Mouse (Mus musculus) forebrain, embryonic 10.5 days (tissue): ENCODE results near the gene Rcor1. TPM values are rescaled to one million over a fixed set of nuclear protein-coding genes. Genes with fewer than 3 reads are reported as not detected.

Experiments
- DNase-seq: peaks from one replicate; pipeline ENCODE4 v3.0.0-alpha.2; 2017; ENCODE audit warnings: low spot score; ENCODE audit errors: extremely low spot score
- H3K27ac ChIP-seq: fragments of 300-500 bp; sonication (generic); 2 replicates; pipeline ENCODE4 v1.5.1; 2016; ENCODE audit warnings: mild to moderate bottlenecking
- H3K27me3 ChIP-seq: fragments of 300-500 bp; sonication (generic); 2 replicates; pipeline ENCODE4 v1.6.1; 2016; ENCODE audit warnings: mild to moderate bottlenecking; ENCODE audit not compliant: poor library complexity, severe bottlenecking
- H3K36me3 ChIP-seq: fragments of 300-500 bp; sonication (generic); replicated peaks from 2 replicates; pipeline ENCODE4 v1.6.1; 2016; ENCODE audit warnings: mild to moderate bottlenecking, moderate library complexity
- H3K4me1 ChIP-seq: fragments of 300-500 bp; sonication (generic); 2 replicates; pipeline ENCODE4 v1.6.1; 2016
- H3K4me3 ChIP-seq: fragments of 300-500 bp; sonication (generic); 2 replicates; pipeline ENCODE4 v1.5.1; 2016; ENCODE audit warnings: mild to moderate bottlenecking, moderate library complexity
- H3K9me3 ChIP-seq: fragments of 300-500 bp; sonication (generic); 2 replicates; pipeline ENCODE4 v1.6.1; 2016; ENCODE audit warnings: mild to moderate bottlenecking, moderate library complexity
- WGBS: fragments of 180-500 bp; shearing (Covaris S2); methylation state at CpG from one replicate; pipeline ENCODE4 v1.1.7; 2016; 5-methylcytosine and 5-hydroxymethylcytosine counted together
- polyA plus RNA-seq: library from polyadenylated mRNA; unstranded; fragments of >200 nt; fragmentation: Nextera tagmentation; extraction: Ambion mirVana; gene quantifications from 2 replicates; pipeline ENCODE4 v1.2.1, GENCODE M21; 2016

The Rcor1 gene
- polyA plus RNA-seq, 1 experiment from 2014 or later, result 8.4 TPM

DNA sequence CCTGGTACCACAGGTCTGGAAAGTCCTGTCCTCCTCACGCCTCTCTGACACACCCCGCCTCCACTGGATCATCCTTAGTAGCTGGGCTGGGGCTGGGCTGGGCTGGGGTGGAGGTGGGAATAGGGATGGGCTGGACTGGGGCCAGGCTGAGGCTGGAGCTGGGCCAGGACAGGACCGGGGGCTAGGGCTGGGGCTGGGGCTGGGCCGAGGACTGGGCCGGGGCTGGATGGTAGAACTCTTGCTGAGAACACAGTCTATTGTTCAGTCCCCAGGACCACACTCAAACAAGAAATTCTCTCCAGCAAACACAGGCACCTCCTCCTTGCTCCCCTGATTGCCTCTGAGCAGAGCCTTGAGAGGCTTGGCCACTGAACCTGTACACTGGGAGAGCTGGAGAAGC, 32.8 kb upstream of the Rcor1 start:
- Histone ChIP-seq H3K27ac (peak overlapping the region; percentile 13; the same call in 1 of the 2 replicates), H3K27me3 (no peaks in the 10 kb centered on the region), H3K4me3 (no peak overlapping the region), H3K36me3 (no peaks in the 10 kb centered on the region), H3K4me1 (peaks cover 34% of the 10 kb centered on the region), H3K9me3 (no peaks in the 10 kb centered on the region)
- 66% methylated on average over 5 of the region's 5 CpGs for WGBS
- DNase-seq, result no peak

DNA sequence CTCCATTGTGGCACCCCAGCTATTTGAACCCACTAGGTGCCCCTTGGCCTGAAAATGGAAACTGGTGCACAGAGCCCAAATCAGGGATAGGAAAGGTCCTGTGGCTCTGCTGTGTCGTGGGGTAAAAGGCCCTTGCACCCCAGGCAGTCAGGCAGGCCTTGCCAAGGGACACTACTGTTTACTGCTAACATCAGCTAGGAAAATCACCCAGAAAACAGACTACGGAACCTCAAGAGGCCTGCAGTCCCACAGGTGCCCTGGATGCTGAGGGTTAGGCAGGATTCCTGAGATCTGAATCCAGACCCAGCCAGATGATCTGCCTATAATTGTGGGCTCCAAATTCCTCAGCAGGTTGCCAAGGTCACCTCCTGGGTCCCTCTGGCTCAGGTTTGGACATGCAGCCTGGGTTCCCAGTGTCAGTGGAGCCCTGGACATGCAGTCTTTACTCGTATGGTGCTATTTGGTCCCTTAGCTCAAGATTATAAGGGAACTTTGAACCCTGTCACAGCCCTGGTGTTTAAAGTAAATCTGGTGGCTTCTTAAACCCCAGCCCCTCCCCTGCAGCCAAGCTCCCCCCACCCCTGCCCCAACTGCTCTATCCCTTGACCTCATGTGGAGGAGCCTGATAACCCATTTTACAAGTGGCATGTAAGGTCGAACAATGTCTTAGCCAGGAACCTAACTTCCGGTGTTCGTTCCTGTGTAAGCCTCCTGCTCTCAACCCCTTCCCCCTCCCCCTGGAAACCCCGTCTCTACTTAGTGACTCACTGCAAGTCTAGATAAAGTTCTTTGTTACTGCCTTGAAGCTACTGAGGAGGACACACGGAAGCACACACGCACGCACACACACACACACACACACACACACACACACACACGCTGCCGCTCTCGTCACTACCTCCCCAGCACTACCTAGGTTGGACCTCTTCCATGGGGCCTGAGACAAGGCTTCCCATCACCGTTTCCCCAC, 31.7 kb upstream of the Rcor1 start:
- no peak for DNase-seq
- no peak overlapping the region for H3K4me3 ChIP-seq
- WGBS, result 81% methylated on average over 14 of the region's 14 CpGs
- peak overlapping the region; percentile 63 for H3K27ac ChIP-seq
- H3K4me1 ChIP-seq, result peaks cover 34% of the 10 kb centered on the region
- no peaks in the 10 kb centered on the region for H3K27me3 ChIP-seq
- no peaks in the 10 kb centered on the region for H3K36me3 ChIP-seq
- no peaks in the 10 kb centered on the region for H3K9me3 ChIP-seq

DNA sequence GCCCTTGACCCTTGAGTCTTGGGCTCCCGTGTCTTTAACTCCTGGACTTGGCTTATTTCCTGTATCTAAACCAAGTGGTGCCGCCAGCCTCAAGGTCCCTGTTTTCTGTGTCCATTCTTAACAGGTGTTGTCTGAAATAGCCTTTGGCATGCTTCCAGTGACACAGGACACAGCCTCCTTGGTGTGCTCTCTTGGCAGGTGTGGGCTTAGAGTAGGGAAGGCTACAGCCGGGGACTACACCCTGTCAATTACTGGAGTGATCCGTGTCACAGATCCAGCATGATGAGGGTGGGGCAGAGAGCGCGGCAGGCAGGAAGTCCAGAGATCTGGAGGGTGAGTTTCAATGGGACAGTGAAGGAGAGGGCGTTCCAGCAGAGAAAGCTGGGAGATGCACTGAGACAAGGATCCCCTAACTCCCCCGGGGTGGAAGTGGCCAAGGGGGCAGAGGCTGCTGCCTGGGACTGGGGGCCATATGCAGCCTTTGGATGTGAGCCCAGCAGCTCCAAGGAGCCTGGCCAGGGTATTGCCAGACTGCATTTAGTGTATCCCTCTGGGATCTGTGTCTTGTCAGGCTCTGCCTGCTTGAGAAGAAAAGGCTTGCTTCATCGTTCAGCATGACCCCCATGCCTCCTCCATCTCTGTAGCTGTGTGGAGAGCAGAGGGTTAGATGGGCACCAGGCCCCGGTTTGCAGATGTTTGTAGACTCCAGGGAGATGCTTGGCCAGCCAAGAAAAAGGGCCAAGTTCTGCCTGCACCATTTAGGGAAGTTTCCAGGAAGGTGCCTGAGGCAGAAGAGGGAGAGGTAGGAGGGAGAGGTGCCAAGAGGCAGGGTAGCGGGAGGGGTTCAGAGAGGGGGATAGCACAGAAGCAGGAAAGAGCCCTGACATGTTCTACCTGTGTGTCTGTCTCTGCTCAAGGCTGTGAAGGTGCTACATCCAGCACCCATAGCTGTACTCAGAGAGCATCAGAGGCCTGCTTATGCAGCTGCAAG, 30.4 kb upstream of the Rcor1 start:
- H3K4me1 ChIP-seq, result peaks cover 34% of the 10 kb centered on the region
- H3K9me3 ChIP-seq, result no peaks in the 10 kb centered on the region
- no peaks in the 10 kb centered on the region for H3K27me3 ChIP-seq
- no peak overlapping the region for H3K4me3 ChIP-seq
- H3K36me3 ChIP-seq, result no peaks in the 10 kb centered on the region
- peak overlapping the region; percentile 63 for H3K27ac ChIP-seq
- no peak for DNase-seq
- WGBS, result 82% methylated on average over 11 of the region's 11 CpGs

DNA sequence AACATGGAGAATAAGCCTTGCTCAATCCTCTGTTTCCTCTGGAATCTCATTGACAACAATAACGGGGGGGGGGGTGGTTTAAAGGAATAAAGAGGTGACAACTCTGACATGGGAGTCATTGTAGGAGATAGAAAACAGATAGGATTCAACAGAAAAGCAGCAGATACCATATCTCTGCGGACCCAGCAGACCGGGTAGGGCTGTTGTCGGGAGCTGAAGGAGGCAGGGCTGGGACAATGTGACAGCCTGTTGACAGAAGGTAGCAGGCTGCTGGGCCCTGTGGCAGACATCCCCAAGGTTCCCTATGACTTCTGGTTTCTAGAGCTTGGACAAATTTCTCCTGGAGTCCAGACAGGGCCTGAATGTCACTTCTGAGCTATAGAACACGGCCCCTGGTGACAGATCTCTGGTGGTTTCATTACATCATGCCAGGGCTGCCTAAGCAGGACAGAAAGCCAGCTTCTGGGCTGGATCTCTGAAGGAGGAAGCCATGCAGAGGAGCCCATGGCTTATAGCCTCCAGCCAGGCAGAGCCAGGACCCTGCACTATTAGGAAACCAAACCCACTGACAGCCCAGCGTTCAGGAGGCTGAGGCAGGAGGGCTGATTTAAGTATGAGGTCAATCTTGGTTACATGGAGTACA, 29.4 kb upstream of the Rcor1 start:
- Histone ChIP-seq H3K4me3 (no peak overlapping the region), H3K27me3 (no peaks in the 10 kb centered on the region), H3K27ac (no peak overlapping the region), H3K9me3 (no peaks in the 10 kb centered on the region), H3K4me1 (peaks cover 34% of the 10 kb centered on the region), H3K36me3 (no peaks in the 10 kb centered on the region)
- WGBS, result 82% methylated on average over 6 of the region's 6 CpGs
- no peak for DNase-seq

DNA sequence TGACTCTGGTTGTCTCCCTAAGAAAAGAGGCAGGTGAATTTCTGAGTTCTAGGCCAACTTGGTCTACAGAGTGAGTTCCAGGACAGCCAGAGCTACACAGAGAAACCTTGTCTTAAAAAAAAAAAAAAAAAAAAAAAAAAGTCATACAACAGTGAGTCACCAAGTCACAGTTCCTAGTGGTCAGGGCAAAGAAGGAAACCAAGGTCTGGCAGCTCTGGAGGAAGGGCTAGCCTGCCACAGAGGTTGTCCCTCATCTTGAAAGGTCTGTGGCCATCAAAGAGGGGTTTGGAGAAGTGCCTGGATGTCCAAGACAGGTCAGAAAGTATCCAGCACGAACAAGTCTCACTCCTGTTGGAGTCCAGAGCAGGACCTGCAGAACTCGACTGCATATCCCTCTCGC, 22.3 kb upstream of the Rcor1 start:
- Histone ChIP-seq H3K4me3 (no peak overlapping the region), H3K27ac (no peak overlapping the region), H3K4me1 (peaks cover 8% of the 10 kb centered on the region), H3K36me3 (no peaks in the 10 kb centered on the region), H3K27me3 (no peaks in the 10 kb centered on the region), H3K9me3 (no peaks in the 10 kb centered on the region)
- DNase-seq, result no peak
- WGBS, result 87% methylated on average over 3 of the region's 3 CpGs

DNA sequence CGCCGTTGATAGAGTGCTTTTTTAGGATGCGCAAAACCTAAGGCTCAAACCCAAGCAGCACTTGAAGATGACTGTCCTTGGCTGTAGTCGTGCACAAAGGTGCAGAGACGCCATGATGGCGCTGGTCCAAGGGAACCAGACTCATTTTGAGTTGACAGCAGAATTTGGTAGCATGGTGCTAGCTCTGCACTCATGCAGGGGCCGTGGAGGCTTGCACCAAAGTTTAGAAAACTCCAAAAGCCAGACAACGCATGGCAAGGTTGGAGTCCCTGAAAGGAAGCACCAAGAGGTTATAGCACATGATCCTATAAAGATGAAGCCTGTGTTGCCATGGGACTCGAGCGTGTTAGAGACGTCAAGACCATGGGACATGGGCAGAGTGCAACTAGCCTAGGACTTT, 21.1 kb upstream of the Rcor1 start:
- Histone ChIP-seq H3K4me3 (no peak overlapping the region), H3K27me3 (no peaks in the 10 kb centered on the region), H3K27ac (no peak overlapping the region), H3K36me3 (no peaks in the 10 kb centered on the region), H3K9me3 (no peaks in the 10 kb centered on the region), H3K4me1 (peaks cover 8% of the 10 kb centered on the region)
- WGBS, result 92% methylated on average over 11 of the region's 11 CpGs
- no peak for DNase-seq

DNA sequence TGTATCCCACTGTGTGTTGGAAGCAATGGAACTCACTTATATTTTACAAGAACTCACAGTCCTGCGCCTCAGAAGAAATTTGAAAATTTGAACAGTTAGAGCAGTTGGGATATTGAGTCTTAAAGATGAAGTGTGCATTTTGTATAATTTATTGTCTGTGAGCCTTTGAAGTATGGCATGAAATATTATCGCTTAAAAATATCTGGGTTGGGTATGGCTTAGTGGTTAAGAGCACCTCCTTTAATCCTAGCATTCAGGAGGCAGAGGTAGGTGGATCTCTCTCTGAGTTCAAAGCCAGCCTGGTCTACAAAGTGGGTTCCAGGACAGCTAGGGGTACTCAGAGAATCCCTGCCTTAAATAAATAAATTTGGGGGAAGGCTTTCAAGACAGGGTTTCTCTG, 20.1 kb upstream of the Rcor1 start:
- Histone ChIP-seq H3K9me3 (no peaks in the 10 kb centered on the region), H3K36me3 (no peaks in the 10 kb centered on the region), H3K4me1 (peaks cover 8% of the 10 kb centered on the region), H3K4me3 (no peak overlapping the region), H3K27ac (no peak overlapping the region), H3K27me3 (no peaks in the 10 kb centered on the region)
- WGBS, result 96% methylated on average over 2 of the region's 2 CpGs
- DNase-seq, result no peak

DNA sequence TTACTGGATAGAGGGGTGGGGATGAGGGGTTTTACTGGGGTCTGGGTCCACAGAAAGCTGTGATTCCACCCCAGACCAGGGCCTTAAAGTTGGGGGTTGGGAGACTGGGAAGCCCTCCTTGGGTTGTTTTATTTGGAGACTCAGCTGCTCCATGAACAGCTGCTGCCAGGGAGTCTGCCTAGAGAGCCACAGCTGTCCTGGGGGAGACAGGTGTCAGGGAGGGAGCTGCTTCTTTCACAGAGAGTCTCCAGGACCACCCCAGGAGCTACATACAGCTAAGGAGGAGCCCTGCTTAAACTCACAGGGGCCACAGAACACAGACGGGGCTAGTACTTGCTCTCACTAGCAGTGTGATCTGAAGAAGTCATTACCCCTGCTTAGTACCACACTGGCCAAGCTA, 18.0 kb upstream of the Rcor1 start:
- Histone ChIP-seq H3K36me3 (no peaks in the 10 kb centered on the region), H3K4me1 (peaks cover 3% of the 10 kb centered on the region), H3K4me3 (no peak overlapping the region), H3K9me3 (no peaks in the 10 kb centered on the region), H3K27me3 (no peaks in the 10 kb centered on the region), H3K27ac (no peak overlapping the region)
- WGBS, result 41% methylated on average over 1 of the region's 1 CpGs
- no peak for DNase-seq

DNA sequence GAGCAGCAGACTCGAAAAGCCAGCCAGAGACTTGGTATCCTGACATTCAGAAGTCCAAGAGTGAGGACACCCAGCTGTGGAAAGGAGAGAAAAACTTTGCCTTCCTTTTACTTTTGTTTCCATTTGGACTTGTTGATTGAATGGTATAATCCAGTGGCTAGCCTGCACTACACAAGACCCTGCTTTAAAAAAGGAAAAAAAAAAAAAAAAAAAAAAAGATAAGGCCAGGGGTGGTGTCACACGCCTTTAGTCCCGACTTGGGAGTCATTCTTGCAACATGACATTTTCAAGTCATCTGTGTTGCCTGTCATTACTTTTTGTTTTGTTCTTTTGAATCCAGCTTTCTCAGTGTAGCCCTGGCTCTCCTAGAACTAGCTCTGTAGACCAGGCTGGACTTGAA, 17.6 kb upstream of the Rcor1 start:
- DNase-seq, result no peak
- Histone ChIP-seq H3K27me3 (no peaks in the 10 kb centered on the region), H3K9me3 (no peaks in the 10 kb centered on the region), H3K36me3 (no peaks in the 10 kb centered on the region), H3K27ac (no peak overlapping the region), H3K4me1 (no peaks in the 10 kb centered on the region), H3K4me3 (no peak overlapping the region)
- WGBS, result 76% methylated on average over 3 of the region's 3 CpGs

DNA sequence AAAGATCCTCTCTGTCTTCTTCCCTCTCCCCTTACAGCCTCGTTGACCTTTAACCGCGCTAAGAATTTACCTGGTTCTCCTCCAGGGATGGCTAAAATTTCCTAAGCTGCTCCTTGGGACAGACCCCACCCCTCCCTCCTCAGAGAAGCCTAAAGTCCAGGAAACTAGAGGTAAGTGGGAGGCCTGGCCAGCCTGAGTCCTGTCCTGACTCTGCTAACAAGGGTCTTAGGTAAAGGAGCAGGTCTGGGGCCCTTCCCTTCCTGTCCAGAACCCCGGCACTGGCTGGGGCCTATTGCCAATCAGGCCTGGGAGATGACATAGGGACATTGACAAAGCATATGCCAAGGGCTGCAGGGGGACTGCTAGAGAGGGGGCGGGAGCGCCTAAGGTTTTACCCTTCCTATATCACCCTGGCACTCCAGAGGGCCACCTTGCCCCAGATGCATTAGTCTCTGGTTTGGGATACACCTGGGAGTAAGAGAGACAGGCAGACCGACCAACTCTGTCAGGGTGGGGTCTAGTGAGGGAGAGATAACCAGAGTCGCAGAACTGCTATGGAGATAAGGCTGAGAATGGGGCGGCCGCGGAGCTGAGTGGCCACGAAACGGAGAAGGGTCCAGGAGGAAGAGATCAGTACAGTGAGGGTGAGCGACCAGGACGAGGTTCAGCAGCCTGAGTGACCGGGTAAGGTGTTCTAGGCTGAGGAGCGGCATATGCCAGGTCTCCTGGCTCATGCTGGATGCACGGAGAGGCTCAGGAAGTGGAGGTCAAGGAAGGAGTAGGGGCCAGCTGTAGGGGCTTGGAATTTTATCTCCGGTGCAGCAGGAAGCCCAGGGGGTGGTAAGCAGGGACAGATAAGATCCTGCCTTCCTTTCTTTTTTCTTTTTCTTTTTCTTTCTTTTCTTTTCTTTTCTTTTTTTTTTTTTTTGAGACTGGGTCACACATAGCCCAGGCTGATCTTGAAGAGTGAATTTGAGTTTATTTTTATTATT, 10.7 kb upstream of the Rcor1 start:
- no peak for DNase-seq

DNA sequence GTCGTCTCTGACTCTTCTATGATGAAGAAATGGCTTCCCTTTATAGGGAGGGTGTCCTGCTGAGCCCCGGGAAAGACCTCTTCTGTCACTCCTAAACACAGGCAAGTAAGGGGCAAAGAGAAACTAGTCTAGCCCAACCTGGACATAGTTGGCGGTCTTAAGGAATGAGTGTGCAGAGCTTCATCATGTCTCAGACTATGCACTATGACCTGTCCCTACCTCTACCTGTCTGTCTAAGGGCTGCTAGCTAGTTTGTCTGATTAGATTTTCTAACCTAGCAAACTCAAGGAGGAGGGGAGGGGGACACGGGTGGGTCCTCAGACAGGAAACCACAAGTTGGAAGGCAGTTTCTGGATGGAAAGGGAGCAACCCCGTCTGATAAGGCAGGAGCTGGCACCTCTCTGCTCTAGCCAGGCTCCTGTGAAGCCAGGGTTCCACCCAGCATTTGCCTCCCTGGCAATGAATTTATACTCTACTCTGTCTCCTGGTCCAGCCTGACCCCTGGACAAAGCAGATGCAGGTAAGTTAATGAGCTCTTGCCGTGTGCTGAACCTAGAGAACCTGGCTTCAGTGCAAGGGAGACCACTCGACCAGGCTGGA, 9.8 kb upstream of the Rcor1 start:
- Histone ChIP-seq H3K27ac (no peak overlapping the region), H3K4me3 (no peak overlapping the region), H3K27me3 (no peaks in the 10 kb centered on the region), H3K4me1 (peaks cover 8% of the 10 kb centered on the region; the same call in 1 of the 2 replicates), H3K9me3 (no peaks in the 10 kb centered on the region), H3K36me3 (no peaks in the 10 kb centered on the region)
- 78% methylated on average over 7 of the region's 7 CpGs for WGBS
- no peak for DNase-seq

More for the DNA sequence above, 10.7 kb upstream of the Rcor1 start:
- peak overlapping the region; percentile 16 for H3K4me3 ChIP-seq
- no peaks in the 10 kb centered on the region for H3K9me3 ChIP-seq
- H3K4me1 ChIP-seq, result peaks cover 8% of the 10 kb centered on the region; the same call in 1 of the 2 replicates
- no peaks in the 10 kb centered on the region for H3K27me3 ChIP-seq
- 72% methylated on average over 19 of the region's 19 CpGs for WGBS
- no peak overlapping the region for H3K27ac ChIP-seq
- H3K36me3 ChIP-seq, result no peaks in the 10 kb centered on the region
